Mouse (Mus musculus): Measurements from ENCODE around the gene Syk. TPM values are rescaled to one million over a fixed set of nuclear protein-coding genes. Genes with fewer than 3 reads are reported as not detected.

The Syk gene
- total RNA-seq (2021), result 5.7 and 17.9 TPM in 2 replicates
- long read RNA-seq, experiment 1, result 0 reads
- long read RNA-seq, experiment 2, full-length matches to known transcripts, result 4 of 8 reads
- long read RNA-seq, experiment 2, partial matches to known transcripts, result 1 of 8 reads
- long read RNA-seq, experiment 2, other reads (novel, unspliced or antisense), result 3 of 8 reads

GRCm38 (mm10) chr13:52582878-52583661 is at the start of gene Syk:
Gene Syk (plus strand): TSS chr13:52583173.
- DNase-seq, result peak; percentile 70

- DNase-seq, result no peak
These were observed 49.3 kb upstream of the Syk start for GRCm38 (mm10) chr13:52533644-52534043.

- DNase-seq, result peak; percentile 79
These were observed 47.4 kb upstream of the Syk start for GRCm38 (mm10) chr13:52535542-52535941.

- DNase-seq, result no peak
These were observed 45.0 kb upstream of the Syk start for GRCm38 (mm10) chr13:52537754-52538587.

- DNase-seq, result no peak
These were observed 44.3 kb upstream of the Syk start for GRCm38 (mm10) chr13:52538588-52539116.

- DNase-seq, result no peak
These were observed 43.5 kb upstream of the Syk start for GRCm38 (mm10) chr13:52539461-52539860.

GRCm38 (mm10) chr13:52541385-52542035 is 41.5 kb upstream of the Syk start:
- no peak for DNase-seq

- DNase-seq, result no peak
These were observed 40.9 kb upstream of the Syk start for GRCm38 (mm10) chr13:52542036-52542526.

- DNase-seq, result no peak
These were observed 40.3 kb upstream of the Syk start for GRCm38 (mm10) chr13:52542636-52543035.

- no peak for DNase-seq
These were observed 36.7 kb upstream of the Syk start for GRCm38 (mm10) chr13:52546288-52546687.

- no peak for DNase-seq
These were observed 32.2 kb upstream of the Syk start for GRCm38 (mm10) chr13:52550690-52551193.

- DNase-seq, result no peak
These were observed 31.7 kb upstream of the Syk start for GRCm38 (mm10) chr13:52551275-52551674.

- DNase-seq, result no peak
These were observed 30.0 kb upstream of the Syk start for GRCm38 (mm10) chr13:52552822-52553477.

- DNase-seq, result no peak
These were observed 28.3 kb upstream of the Syk start for GRCm38 (mm10) chr13:52554722-52555121.

GRCm38 (mm10) chr13:52557421-52557820 is 25.6 kb upstream of the Syk start:
- DNase-seq, result no peak

- no peak for DNase-seq
These were observed 21.4 kb upstream of the Syk start for GRCm38 (mm10) chr13:52561367-52562165.

- no peak for DNase-seq
These were observed 20.8 kb upstream of the Syk start for GRCm38 (mm10) chr13:52562166-52562571.

GRCm38 (mm10) chr13:52565103-52565739 is 17.8 kb upstream of the Syk start:
- peak; percentile 18 for DNase-seq

GRCm38 (mm10) chr13:52566188-52566760 is 16.7 kb upstream of the Syk start:
- no peak for DNase-seq
